Mouse (Mus musculus): ENCODE data around the gene Neil1. TPM values are rescaled to one million over a fixed set of nuclear protein-coding genes. Genes with fewer than 3 reads are reported as not detected.
A peak's percentile ranks its signal among the peaks of the same experiment; 100 is the strongest.

The Neil1 gene
- total RNA-seq (2022), result 1 to 10 TPM; 4.4 to 7.2 (median 5.7) TPM

- peak; percentile 79 to 86 for DNase-seq (ENCODE audit: low spot score in 2 of 2)
Observed at GRCm38 (mm10) chr9:57148144-57148878, at the start of gene Neil1. TSS of gene Neil1 (minus strand) at chr9:57148305.

GRCm38 (mm10) chr9:57197414-57197813, 49.3 kb upstream of the Neil1 start:
- no peak for DNase-seq (ENCODE audit: low spot score in 2 of 2)

- no peak for DNase-seq (ENCODE audit: low spot score in 2 of 2)
Observed at GRCm38 (mm10) chr9:57196708-57197107, 48.6 kb upstream of the Neil1 start.

GRCm38 (mm10) chr9:57168411-57168810, 20.3 kb upstream of the Neil1 start:
- no peak for DNase-seq (ENCODE audit: low spot score in 2 of 2)

- DNase-seq (ENCODE audit: low spot score in 2 of 2), result no peak
Observed at GRCm38 (mm10) chr9:57166173-57166572, 18.1 kb upstream of the Neil1 start.

- no peak for DNase-seq (ENCODE audit: low spot score in 2 of 2)
Observed at GRCm38 (mm10) chr9:57163137-57163536, 15.0 kb upstream of the Neil1 start.

- DNase-seq (ENCODE audit: low spot score in 2 of 2), result no peak
Observed at GRCm38 (mm10) chr9:57162496-57162895, 14.4 kb upstream of the Neil1 start.

- no peak for DNase-seq (ENCODE audit: low spot score in 2 of 2)
Observed at GRCm38 (mm10) chr9:57158506-57158905, 10.4 kb upstream of the Neil1 start.

- peak; percentile 88 to 89 for DNase-seq (ENCODE audit: low spot score in 2 of 2)
Observed at GRCm38 (mm10) chr9:57158013-57158470, 9.9 kb upstream of the Neil1 start, which contains the start of gene Commd4. TSS of gene Commd4 (minus strand) at chr9:57158331.

- no peak for DNase-seq (ENCODE audit: low spot score in 2 of 2)
Observed at GRCm38 (mm10) chr9:57157499-57157898, 9.4 kb upstream of the Neil1 start.

- no peak for DNase-seq (ENCODE audit: low spot score in 2 of 2)
Observed at GRCm38 (mm10) chr9:57156823-57157222, 8.7 kb upstream of the Neil1 start.

GRCm38 (mm10) chr9:57156383-57156782, 8.3 kb upstream of the Neil1 start:
- DNase-seq (ENCODE audit: low spot score in 2 of 2), result no peak

GRCm38 (mm10) chr9:57152331-57152730, 4.2 kb upstream of the Neil1 start:
- DNase-seq (ENCODE audit: low spot score in 2 of 2), result no peak

GRCm38 (mm10) chr9:57150192-57150591, 2.1 kb upstream of the Neil1 start:
- DNase-seq (ENCODE audit: low spot score in 2 of 2), result no peak

- no peak for DNase-seq (ENCODE audit: low spot score in 2 of 2)
Observed at GRCm38 (mm10) chr9:57149021-57149420, 916 bp upstream of the Neil1 start.

GRCm38 (mm10) chr9:57147205-57148143, 631 bp downstream of the Neil1 start:
- DNase-seq (ENCODE audit: low spot score in 2 of 2), result no peak

GRCm38 (mm10) chr9:57146451-57147066, 1.5 kb downstream of the Neil1 start:
- no peak for DNase-seq (ENCODE audit: low spot score in 2 of 2)

GRCm38 (mm10) chr9:57144830-57145229, 3.3 kb downstream of the Neil1 start:
- no peak for DNase-seq (ENCODE audit: low spot score in 2 of 2)

- no peak for DNase-seq (ENCODE audit: low spot score in 2 of 2)
Observed at GRCm38 (mm10) chr9:57143212-57143611, 4.9 kb downstream of the Neil1 start.

GRCm38 (mm10) chr9:57141417-57142353, 6.4 kb downstream of the Neil1 start:
- DNase-seq (ENCODE audit: low spot score in 2 of 2), result no peak

GRCm38 (mm10) chr9:57139571-57139970, 8.5 kb downstream of the Neil1 start:
- DNase-seq (ENCODE audit: low spot score in 2 of 2), result no peak
